Mouse (Mus musculus) MEL (cell line): ENCODE data around the gene Zfp566. TPM values are rescaled to one million over a fixed set of nuclear protein-coding genes. Genes with fewer than 3 reads are reported as not detected.

ENCODE experiments used
- DNase-seq: peaks from one replicate; pipeline ENCODE4 v3.0.0; 2011; ENCODE audit warnings: low read depth, low spot score
- H3K27ac ChIP-seq: 2 replicates; pipeline ENCODE4 v1.5.1; 2012; ENCODE audit warnings: low read depth, mild to moderate bottlenecking, control low read depth, low read length, moderate library complexity; ENCODE audit not compliant: control insufficient read depth
- H3K27me3 ChIP-seq, 2 experiments: fragments of 150-350 bp in 1 of 2; sonication (generic) in 1 of 2; 2 replicates each; pipeline ENCODE4 v1.6.1; 2012; ENCODE audit warnings: low read length in 2 of 2, mild to moderate bottlenecking in 2 of 2, improper control_type of control experiment in 1 of 2, moderate library complexity in 1 of 2; ENCODE audit not compliant: insufficient read depth in 2 of 2, control insufficient read depth in 1 of 2
- H3K36me3 ChIP-seq, 2 experiments: 2 replicates each; pipeline ENCODE4 v1.6.1; 2012 to 2014; ENCODE audit warnings: low read length in 2 of 2, improper control_type of control experiment in 1 of 2, inconsistent platforms in 1 of 2, mild to moderate bottlenecking in 1 of 2; ENCODE audit not compliant: insufficient read depth in 2 of 2, control insufficient read depth in 1 of 2
- H3K4me1 ChIP-seq, 2 experiments: fragments of 150-350 bp in 1 of 2; sonication (generic) in 1 of 2; 2 replicates each; pipeline ENCODE4 v1.6.1; 2012; ENCODE audit warnings: low read length in 2 of 2, improper control_type of control experiment in 1 of 2, mild to moderate bottlenecking in 1 of 2; ENCODE audit not compliant: insufficient read depth in 2 of 2, control insufficient read depth in 1 of 2
- H3K4me3 ChIP-seq, 2 experiments: fragments of 150-350 bp in 1 of 2; sonication (generic) in 1 of 2; 2 replicates each; pipeline ENCODE4 v1.5.1; 2012; ENCODE audit warnings: low read depth in 2 of 2, low read length in 2 of 2, mild to moderate bottlenecking in 2 of 2, moderate library complexity in 2 of 2, control low read depth in 1 of 2, improper control_type of control experiment in 1 of 2; ENCODE audit not compliant: control insufficient read depth in 1 of 2, insufficient read depth in 1 of 2
- H3K79me2 ChIP-seq: 2 replicates; pipeline ENCODE4 v1.6.1; 2012; ENCODE audit warnings: mild to moderate bottlenecking, low read length, moderate library complexity; ENCODE audit not compliant: control insufficient read depth, poor library complexity, insufficient read depth
- H3K9ac ChIP-seq: 2 replicates; pipeline ENCODE4 v1.6.1; 2012; ENCODE audit warnings: low read depth, mild to moderate bottlenecking, control low read depth, low read length, moderate library complexity; ENCODE audit not compliant: control insufficient read depth, poor library complexity, severe bottlenecking
- H3K9me3 ChIP-seq: fragments of 150-350 bp; sonication (generic); replicated peaks from 2 replicates; pipeline ENCODE4 v1.6.1; 2012; ENCODE audit warnings: mild to moderate bottlenecking, low read length, improper control_type of control experiment, moderate library complexity; ENCODE audit not compliant: insufficient read depth
- CHD1 ChIP-seq: IDR thresholded peaks from 2 replicates; pipeline ENCODE4 v1.6.1; 2012; ENCODE audit warnings: low read depth, mild to moderate bottlenecking, inconsistent platforms, low read length, improper control_type of control experiment
- CHD2 ChIP-seq: IDR thresholded peaks from 2 replicates; pipeline ENCODE4 v1.6.1; 2011; ENCODE audit warnings: low read length, improper control_type of control experiment
- CTCF ChIP-seq, 3 experiments: IDR thresholded peaks in 2 of 3; conservative IDR thresholded peaks in 1 of 3; 2 replicates each; pipeline ENCODE4 v1.5.1; 2011 to 2012; ENCODE audit warnings: low read length in 3 of 3, low read depth in 2 of 3, mild to moderate bottlenecking in 2 of 3, improper control_type of control experiment in 1 of 3, inconsistent platforms in 1 of 3, mixed read lengths in 1 of 3, moderate library complexity in 1 of 3; ENCODE audit not compliant: control insufficient read depth in 1 of 3, insufficient read depth in 1 of 3, poor library complexity in 1 of 3, severe bottlenecking in 1 of 3
- E2F4 ChIP-seq: IDR thresholded peaks from 2 replicates; pipeline ENCODE4 v1.6.1; 2011; ENCODE audit warnings: low read depth, low read length, improper control_type of control experiment, borderline replicate concordance
- EP300 ChIP-seq, 2 experiments: IDR thresholded peaks; 2 replicates each; pipeline ENCODE4 v1.6.1; 2011; ENCODE audit warnings: improper control_type of control experiment in 2 of 2, low read length in 2 of 2, low read depth in 1 of 2, mild to moderate bottlenecking in 1 of 2
- ETS1 ChIP-seq: IDR thresholded peaks from 2 replicates; pipeline ENCODE4 v1.6.1; 2012; ENCODE audit warnings: low read depth, mild to moderate bottlenecking, inconsistent platforms, low read length, improper control_type of control experiment, moderate library complexity
- GABPA ChIP-seq: IDR thresholded peaks from 2 replicates; pipeline ENCODE4 v1.6.1; 2012; ENCODE audit warnings: low read depth, mild to moderate bottlenecking, inconsistent platforms, low read length, improper control_type of control experiment, moderate library complexity
- GATA1 ChIP-seq: IDR thresholded peaks from 2 replicates; pipeline ENCODE4 v1.6.1; 2011; ENCODE audit warnings: low read depth, low read length, improper control_type of control experiment
- HCFC1 ChIP-seq: IDR thresholded peaks from 2 replicates; pipeline ENCODE4 v1.6.1; 2012; ENCODE audit warnings: low read depth, mild to moderate bottlenecking, inconsistent platforms, low read length, improper control_type of control experiment, moderate library complexity
- JUND ChIP-seq: IDR thresholded peaks from 2 replicates; pipeline ENCODE4 v1.6.1; 2011; ENCODE audit warnings: low read depth, mild to moderate bottlenecking, improper control_type of control experiment, low read length
- KAT2A ChIP-seq: conservative IDR thresholded peaks from 2 replicates; pipeline ENCODE4 v1.6.1; 2012; ENCODE audit warnings: low read depth, low read length, improper control_type of control experiment, inconsistent platforms
- MAFK ChIP-seq: IDR thresholded peaks from 2 replicates; pipeline ENCODE4 v1.6.1; 2011; ENCODE audit warnings: low read depth, mild to moderate bottlenecking, low read length, improper control_type of control experiment, borderline replicate concordance
- MAX ChIP-seq: IDR thresholded peaks from 2 replicates; pipeline ENCODE4 v1.6.1; 2011; ENCODE audit warnings: low read length, improper control_type of control experiment
- MAZ ChIP-seq: IDR thresholded peaks from 2 replicates; pipeline ENCODE4 v1.6.1; 2012; ENCODE audit warnings: low read depth, mild to moderate bottlenecking, inconsistent platforms, low read length, improper control_type of control experiment
- MEF2A ChIP-seq: IDR thresholded peaks from 2 replicates; pipeline ENCODE4 v1.6.1; 2014; ENCODE audit warnings: low read depth, mild to moderate bottlenecking, inconsistent platforms, low read length, improper control_type of control experiment; ENCODE audit not compliant: poor library complexity, insufficient replicate concordance, severe bottlenecking; ENCODE audit errors: extremely low read depth
- MXI1 ChIP-seq: IDR thresholded peaks from 2 replicates; pipeline ENCODE4 v1.6.1; 2011; ENCODE audit warnings: mild to moderate bottlenecking, low read depth, low read length, improper control_type of control experiment
- MYB ChIP-seq: IDR thresholded peaks from 2 replicates; pipeline ENCODE4 v1.6.1; 2011; ENCODE audit warnings: mild to moderate bottlenecking, low read depth, low read length, improper control_type of control experiment
- MYC ChIP-seq: IDR thresholded peaks from 2 replicates; pipeline ENCODE4 v1.6.1; 2011; ENCODE audit warnings: low read depth, mild to moderate bottlenecking, low read length, improper control_type of control experiment, moderate library complexity
- NELFE ChIP-seq: IDR thresholded peaks from 2 replicates; pipeline ENCODE4 v1.6.1; 2011; ENCODE audit warnings: low read depth, low read length, improper control_type of control experiment
- NRF1 ChIP-seq: IDR thresholded peaks from 2 replicates; pipeline ENCODE4 v1.6.1; 2014; ENCODE audit warnings: low read depth, mild to moderate bottlenecking, inconsistent platforms, low read length, improper control_type of control experiment, moderate library complexity; ENCODE audit not compliant: poor library complexity, insufficient read depth, severe bottlenecking
- POLR2A ChIP-seq, 2 experiments: IDR thresholded peaks; 2 replicates each; pipeline ENCODE4 v1.6.1; 2011 to 2012; ENCODE audit warnings: low read length in 2 of 2, mild to moderate bottlenecking in 2 of 2, control low read depth in 1 of 2, improper control_type of control experiment in 1 of 2, low read depth in 1 of 2, moderate library complexity in 1 of 2; ENCODE audit not compliant: control insufficient read depth in 1 of 2, insufficient read depth in 1 of 2, poor library complexity in 1 of 2
- POLR2AphosphoS2 ChIP-seq: IDR thresholded peaks from 2 replicates; pipeline ENCODE4 v1.6.1; 2011; ENCODE audit warnings: low read length, improper control_type of control experiment
- POLR2AphosphoS5 ChIP-seq: IDR thresholded peaks from 2 replicates; pipeline ENCODE4 v1.6.1; 2012; ENCODE audit warnings: low read depth, borderline replicate concordance, mild to moderate bottlenecking, inconsistent platforms, low read length, moderate library complexity, mixed read lengths
- RAD21 ChIP-seq: IDR thresholded peaks from 2 replicates; pipeline ENCODE4 v1.6.1; 2011; ENCODE audit warnings: mild to moderate bottlenecking, low read depth, low read length, improper control_type of control experiment
- RCOR1 ChIP-seq: IDR thresholded peaks from 2 replicates; pipeline ENCODE4 v1.6.1; 2012; ENCODE audit warnings: low read depth, mild to moderate bottlenecking, inconsistent platforms, low read length, improper control_type of control experiment
- SMC3 ChIP-seq: IDR thresholded peaks from 2 replicates; pipeline ENCODE4 v1.6.1; 2011; ENCODE audit warnings: low read depth, low read length, improper control_type of control experiment
- TAL1 ChIP-seq: IDR thresholded peaks from 2 replicates; pipeline ENCODE4 v1.6.1; 2012; ENCODE audit warnings: mild to moderate bottlenecking, inconsistent platforms, low read length, moderate library complexity, mixed read lengths
- TBP ChIP-seq: IDR thresholded peaks from 2 replicates; pipeline ENCODE4 v1.8.0; 2011; ENCODE audit warnings: low read depth, low read length, improper control_type of control experiment
- TCF12 ChIP-seq: IDR thresholded peaks from 2 replicates; pipeline ENCODE4 v1.6.1; 2014; ENCODE audit warnings: low read depth, mild to moderate bottlenecking, inconsistent platforms, low read length, improper control_type of control experiment, moderate library complexity
- UBTF ChIP-seq: IDR thresholded peaks from 2 replicates; pipeline ENCODE4 v1.6.1; 2012; ENCODE audit warnings: low read depth, mild to moderate bottlenecking, inconsistent platforms, low read length, improper control_type of control experiment, moderate library complexity, borderline replicate concordance; ENCODE audit not compliant: insufficient read depth
- USF2 ChIP-seq, 2 experiments: IDR thresholded peaks; 2 replicates each; pipeline ENCODE4 v1.6.1; 2011 to 2012; ENCODE audit warnings: improper control_type of control experiment in 2 of 2, low read length in 2 of 2, borderline replicate concordance in 1 of 2, inconsistent platforms in 1 of 2, low read depth in 1 of 2, mild to moderate bottlenecking in 1 of 2; ENCODE audit not compliant: insufficient read depth in 1 of 2
- ZC3H11A ChIP-seq: IDR thresholded peaks from 2 replicates; pipeline ENCODE4 v1.6.1; 2012; ENCODE audit warnings: low read depth, mild to moderate bottlenecking, inconsistent platforms, low read length, improper control_type of control experiment
- ZKSCAN1 ChIP-seq: IDR thresholded peaks from 2 replicates; pipeline ENCODE4 v1.6.1; 2012; ENCODE audit warnings: low read depth, mild to moderate bottlenecking, inconsistent platforms, low read length, improper control_type of control experiment, moderate library complexity
- ZMIZ1 ChIP-seq: IDR thresholded peaks from 2 replicates; pipeline ENCODE4 v1.6.1; 2012; ENCODE audit warnings: low read depth, mild to moderate bottlenecking, inconsistent platforms, low read length, improper control_type of control experiment, moderate library complexity
- ZNF384 ChIP-seq: IDR thresholded peaks from 2 replicates; pipeline ENCODE4 v1.6.1; 2012; ENCODE audit warnings: low read depth, mild to moderate bottlenecking, inconsistent platforms, low read length, improper control_type of control experiment
- polyA plus RNA-seq, 2 experiments: library from polyadenylated mRNA; stranded (reverse) in 1 of 2; unstranded in 1 of 2; fragments of >175 nt in 1 of 2; fragments of >200 nt in 1 of 2; gene quantifications; 2 replicates each; pipeline versions ENCODE4 v1.2.1 to v1.2.4; 2012; ENCODE audit warnings: low replicate concordance in 2 of 2, low read depth in 1 of 2; ENCODE audit not compliant: insufficient read length in 2 of 2, insufficient read depth in 1 of 2, missing spikeins in 1 of 2
- total RNA-seq: library from RNA; depleted of rRNA; stranded (reverse); fragments of 300-350 nt; gene quantifications from 2 replicates; pipeline ENCODE4 v1.2.3, GENCODE M21; 2012

The Zfp566 gene
- total and polyA plus RNA-seq, 3 experiments = 7.3 to 8.0 TPM; not detected in 1

DNA sequence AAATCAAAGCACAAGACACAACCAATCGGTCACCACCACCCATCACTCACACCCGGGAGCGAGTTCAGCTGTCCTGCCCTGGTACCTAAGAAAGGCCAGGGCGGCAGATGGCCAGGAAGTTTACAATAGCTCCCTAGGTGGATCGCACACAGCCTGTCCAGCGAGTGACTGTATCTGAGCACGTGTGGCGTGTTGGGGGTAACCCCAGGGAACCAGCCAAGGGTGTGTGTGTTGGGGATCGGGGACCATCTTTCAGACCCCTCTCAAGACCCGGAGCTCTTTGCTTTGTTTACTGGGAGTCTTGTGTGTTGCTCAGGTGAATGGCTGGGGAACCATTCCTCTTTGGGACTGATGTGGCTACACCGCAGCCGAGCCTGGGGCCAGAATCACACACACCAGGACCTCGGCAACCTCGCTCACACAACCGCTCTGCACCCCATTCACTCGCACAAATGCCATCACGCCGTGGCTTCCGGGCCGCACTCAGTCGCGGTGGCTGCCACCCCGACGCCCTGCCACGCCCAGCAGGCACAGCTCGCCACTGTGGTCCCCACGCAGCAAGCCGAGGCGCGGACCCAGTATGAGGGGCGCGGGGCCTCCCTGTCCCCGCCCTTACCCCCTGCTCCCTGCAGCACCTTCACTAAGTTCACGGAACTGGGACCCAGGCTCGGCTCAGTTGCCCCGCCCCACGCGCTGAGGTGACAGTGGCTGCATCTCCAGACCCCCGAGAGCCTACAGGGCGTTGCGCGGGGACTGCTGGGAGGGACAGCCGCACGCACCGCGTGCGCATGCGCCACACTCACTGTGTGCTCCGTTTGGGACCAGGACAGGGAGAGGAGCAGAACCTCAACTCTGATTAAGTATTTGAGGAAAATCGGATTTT is 17.9 kb downstream of the Zfp566 start, which contains the start of gene Zfp82:
Gene Zfp82 (minus strand): TSS at position 755 of the 883 bp plus-strand sequence.
- H3K79me2 ChIP-seq = no peaks in the 10 kb centered on the region; the same call in 1 of the 2 replicates
- peak; percentile 70; the same call in 1 of the 2 replicates for TF ChIP-seq TBP
- peak; percentile 70 for TF ChIP-seq MXI1
- TF ChIP-seq GATA1 = no peak
- TF ChIP-seq USF2 (IDR thresholded peaks at IDR 0.05; ENCODE audit: borderline replicate concordance in 1 of 2, insufficient read depth in 1 of 2, low read depth in 1 of 2, low read length in 2 of 2) = no peak
- TF ChIP-seq NRF1 = peak; percentile 87
- TF ChIP-seq NELFE = peak; percentile 76
- no peak for TF ChIP-seq CHD2
- peak; percentile 72 for TF ChIP-seq HCFC1
- no peak for TF ChIP-seq ZC3H11A
- no peak for TF ChIP-seq MYB
- no peak for TF ChIP-seq ETS1
- TF ChIP-seq POLR2AphosphoS5 = no peak
- TF ChIP-seq CTCF (IDR thresholded peaks at IDR 0.05 in 2 of 3, conservative IDR thresholded peaks at IDR 0.05 in 1 of 3; ENCODE audit: control insufficient read depth in 1 of 3, insufficient read depth in 1 of 3, low read depth in 2 of 3, low read length in 3 of 3, poor library complexity in 1 of 3, severe bottlenecking in 1 of 3) = no peak
- peak; percentile 25; the same call in 1 of the 2 replicates for TF ChIP-seq MAX
- peak; percentile 42 to 75 for TF ChIP-seq POLR2A (IDR thresholded peaks at IDR 0.05; ENCODE audit: control insufficient read depth in 1 of 2, insufficient read depth in 1 of 2, low read depth in 1 of 2, low read length in 2 of 2, poor library complexity in 1 of 2)
- TF ChIP-seq MYC = peak; percentile 52; the same call in 1 of the 2 replicates
- TF ChIP-seq SMC3 = no peak; the same call in 1 of the 2 replicates
- no peak for TF ChIP-seq EP300 (IDR thresholded peaks at IDR 0.05; ENCODE audit: low read depth in 1 of 2, low read length in 2 of 2)
- TF ChIP-seq GABPA = no peak
- no peak for TF ChIP-seq MAFK
- no peak for TF ChIP-seq E2F4
- no peak for TF ChIP-seq JUND
- TF ChIP-seq ZKSCAN1 = no peak
- TF ChIP-seq TCF12 = no peak
- peak; percentile 69; the same call in 1 of the 2 replicates for TF ChIP-seq POLR2AphosphoS2
- no peak for TF ChIP-seq CHD1
- TF ChIP-seq UBTF = no peak
- no peak for TF ChIP-seq RAD21
- no peak for TF ChIP-seq TAL1
- TF ChIP-seq KAT2A = no peak
- TF ChIP-seq MAZ = 0 out of 2 replicates have a peak, but pooled peaks have one; percentile 74
- TF ChIP-seq MEF2A = no peak
- no peak for TF ChIP-seq RCOR1
- TF ChIP-seq ZNF384 = no peak
- peak; percentile 75 for TF ChIP-seq ZMIZ1

More for the DNA sequence above, 17.9 kb downstream of the Zfp566 start, which contains the start of gene Zfp82:
- H3K9me3 ChIP-seq = no peaks in the 10 kb centered on the region
- H3K27ac ChIP-seq = peak within 1 kb of the TSS; percentile 3; the same call in 1 of the 2 replicates
- no peaks in the 10 kb centered on the region for H3K4me1 ChIP-seq
- no peaks in the 10 kb centered on the region for H3K36me3 ChIP-seq
- no peaks in the 10 kb centered on the region for H3K27me3 ChIP-seq
- peak within 1 kb of the TSS; percentile 70 to 88 for H3K4me3 ChIP-seq
- DNase-seq = peak; percentile 95
- H3K9ac ChIP-seq = peak within 1 kb of the TSS; percentile 57
